Comparison of ENCODE assay signal across 20 mouse cellular contexts in the genomic region with DNA sequence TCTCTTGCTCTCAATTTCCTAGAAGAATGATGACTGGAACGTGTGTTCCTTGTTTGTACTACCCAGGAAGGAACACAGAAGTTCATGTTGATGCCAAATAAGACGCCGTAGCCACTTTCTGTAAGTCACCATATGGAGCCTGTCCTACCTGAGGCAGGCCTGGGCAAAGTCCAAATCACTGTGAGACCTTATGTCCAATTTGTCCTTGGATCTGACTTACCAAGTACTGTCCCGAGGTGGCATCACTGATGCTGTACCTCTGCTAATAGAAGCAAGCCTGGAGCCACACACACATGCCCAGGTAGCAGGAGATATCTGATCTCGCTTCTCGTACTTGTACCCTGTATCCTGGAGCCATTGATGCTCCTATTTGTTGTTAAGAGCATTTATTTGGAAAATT.
A peak's percentile ranks its signal among the peaks of the same experiment; 100 is the strongest.
DNase-seq lines count a peak whose midpoint lies in the region; ATAC-seq and TF ChIP-seq lines count a peak whose summit lies in the region.
"Had no signal": no experiment of that assay in that cellular context is flagged by ENCODE, and none has a peak within 500 bp of the region (broad histone marks: within the 10 kb centered on the region; RNA-seq: fewer than 3 reads in every experiment).

No protein-coding gene starts in this region.

- H3K27ac ChIP-seq in midbrain, postnatal 0 days (ENCODE audit: low read depth, low read length): no peak overlapping the region
- H3K27ac ChIP-seq in midbrain, embryonic 16.5 days (ENCODE audit: low read length): no peak overlapping the region
- H3K27ac ChIP-seq: embryonic facial prominence, embryonic 15.5 days; forebrain, embryonic 10.5 days; gastrocnemius, adult 2 months; heart, embryonic 13.5 days had no signal

- H3K36me3 ChIP-seq in midbrain, postnatal 0 days (ENCODE audit: insufficient read depth, low read length): no peaks in the 10 kb centered on the region
- H3K36me3 ChIP-seq in midbrain, embryonic 16.5 days (ENCODE audit: control insufficient read depth, insufficient read depth, low read length): no peaks in the 10 kb centered on the region
- H3K36me3 ChIP-seq: embryonic facial prominence, embryonic 15.5 days; forebrain, embryonic 10.5 days; heart, embryonic 13.5 days had no signal

- no peaks in the 10 kb centered on the region for H3K4me1 ChIP-seq in midbrain, postnatal 0 days (ENCODE audit: insufficient read depth, low read length)
- H3K4me1 ChIP-seq in midbrain, embryonic 16.5 days (ENCODE audit: control insufficient read depth, insufficient read depth, low read length): no peaks in the 10 kb centered on the region
- H3K4me1 ChIP-seq: embryonic facial prominence, embryonic 15.5 days; forebrain, embryonic 10.5 days; heart, embryonic 13.5 days had no signal

- peak; percentile 23 for DNase-seq in cerebellum, adult 11-12 months
- DNase-seq in cerebellum, postnatal 4 days (ENCODE audit: low spot score in 2 of 2): no peak
- peak; percentile 5 for DNase-seq in midbrain, postnatal 0 days (ENCODE audit: low spot score)
- DNase-seq in cerebellum, postnatal 14 days: peak; percentile 71 to 82
- no peak for DNase-seq in gastrocnemius, postnatal 10 days
- no peak for DNase-seq in retina, embryonic 14.5 days (ENCODE audit: low spot score)
- DNase-seq: adrenal gland, postnatal 14 days; embryo, embryonic 11 days; gastrocnemius, adult 2 months; gastrocnemius, postnatal 36 days; heart, adult 11 months; heart, postnatal 36 days; kidney, adult 18-20 months had no signal

- no peaks in the 10 kb centered on the region for H3K9me3 ChIP-seq in midbrain, postnatal 0 days (ENCODE audit: low read length)
- no peaks in the 10 kb centered on the region for H3K9me3 ChIP-seq in midbrain, embryonic 16.5 days (replicated peaks; ENCODE audit: control insufficient read depth, low read length, poor library complexity, severe bottlenecking)
- H3K9me3 ChIP-seq: embryonic facial prominence, embryonic 15.5 days; forebrain, embryonic 10.5 days; heart, embryonic 13.5 days had no signal

- no peaks in the 10 kb centered on the region for H3K27me3 ChIP-seq in midbrain, postnatal 0 days (ENCODE audit: insufficient read depth, low read length)
- no peaks in the 10 kb centered on the region for H3K27me3 ChIP-seq in midbrain, embryonic 16.5 days (ENCODE audit: control insufficient read depth, insufficient read depth, low read depth, low read length)
- H3K27me3 ChIP-seq: embryonic facial prominence, embryonic 15.5 days; heart, embryonic 13.5 days had no signal

- H3K9ac ChIP-seq in midbrain, postnatal 0 days (replicated peaks; ENCODE audit: low read length, poor library complexity, severe bottlenecking): no peak overlapping the region
- H3K9ac ChIP-seq in midbrain, embryonic 16.5 days (ENCODE audit: low read depth, low read length): no peak overlapping the region
- H3K9ac ChIP-seq: embryonic facial prominence, embryonic 15.5 days; heart, embryonic 13.5 days had no signal

- no peak overlapping the region for H3K4me2 ChIP-seq in midbrain, postnatal 0 days (ENCODE audit: low read depth, low read length, poor library complexity, severe bottlenecking)
- no peak overlapping the region for H3K4me2 ChIP-seq in midbrain, embryonic 16.5 days (ENCODE audit: low read length)
- H3K4me2 ChIP-seq: embryonic facial prominence, embryonic 15.5 days; heart, embryonic 13.5 days had no signal

- TF ChIP-seq CTCF in midbrain, postnatal 0 days (IDR thresholded peaks at IDR 0.05): no peak

- WGBS in midbrain, postnatal 0 days: 89% methylated on average over 6 of the region's 6 CpGs
- WGBS in midbrain, embryonic 16.5 days: 88% methylated on average over 6 of the region's 6 CpGs

- no peak overlapping the region for H3K4me3 ChIP-seq in midbrain, postnatal 0 days (ENCODE audit: low read depth, low read length)
- H3K4me3 ChIP-seq in midbrain, embryonic 16.5 days (ENCODE audit: low read depth, low read length): no peak overlapping the region
- H3K4me3 ChIP-seq: embryonic facial prominence, embryonic 15.5 days; erythroblast, embryonic 14.5 days; forebrain, embryonic 10.5 days; gastrocnemius, adult 2 months; heart, embryonic 13.5 days had no signal

- ATAC-seq in midbrain, postnatal 0 days (ENCODE audit: low FRiP score): no peak
- ATAC-seq in midbrain, embryonic 16.5 days: no peak
- ATAC-seq: forebrain, embryonic 14.5 days; hindbrain, embryonic 16.5 days had no signal

Comparison
In these comparisons a context has a peak if more than half of its experiments do, and no peak if none do; other contexts are left out.
1. DNase-seq: peak in cerebellum, adult 11-12 months (single experiment), midbrain, postnatal 0 days (single experiment) and cerebellum, postnatal 14 days (2 of 2); none in cerebellum, postnatal 4 days (0 of 2), gastrocnemius, postnatal 10 days (single experiment) and retina, embryonic 14.5 days (single experiment).